Mouse (Mus musculus) testis, adult 2 months (tissue): ENCODE measurements around the gene Ccdc149. TPM values are rescaled to one million over a fixed set of nuclear protein-coding genes. Genes with fewer than 3 reads are reported as not detected.
A peak's percentile ranks its signal among the peaks of the same experiment; 100 is the strongest.

ENCODE experiments used
- H3K27ac ChIP-seq: fragments of 200-500 bp; 2 replicates; pipeline ENCODE4 v1.5.1; 2012; ENCODE audit warnings: low read depth, low read length; ENCODE audit not compliant: control insufficient read depth, insufficient read depth
- H3K27me3 ChIP-seq: fragments of 200-500 bp; 2 replicates; pipeline ENCODE4 v1.6.1; 2012; ENCODE audit warnings: mild to moderate bottlenecking, low read length, moderate library complexity; ENCODE audit not compliant: control insufficient read depth, insufficient read depth
- H3K36me3 ChIP-seq: fragments of 200-500 bp; 2 replicates; pipeline ENCODE4 v1.6.1; 2012; ENCODE audit warnings: mild to moderate bottlenecking, low read length; ENCODE audit not compliant: control insufficient read depth, insufficient read depth
- H3K4me1 ChIP-seq: fragments of 200-500 bp; 2 replicates; pipeline ENCODE4 v1.6.1; 2012; ENCODE audit warnings: low read length; ENCODE audit not compliant: control insufficient read depth, insufficient read depth
- H3K4me3 ChIP-seq: fragments of 200-500 bp; 2 replicates; pipeline ENCODE4 v1.5.1; 2012; ENCODE audit warnings: low read depth, mild to moderate bottlenecking, low read length, moderate library complexity, mixed read lengths; ENCODE audit not compliant: control insufficient read depth
- CTCF ChIP-seq: fragments of 200-500 bp; IDR thresholded peaks from 2 replicates; pipeline ENCODE4 v1.5.1; 2012; ENCODE audit warnings: low read depth, mild to moderate bottlenecking, inconsistent platforms, low read length, moderate library complexity; ENCODE audit not compliant: control insufficient read depth, insufficient read depth, insufficient replicate concordance
- POLR2A ChIP-seq: fragments of 200-500 bp; IDR thresholded peaks from 2 replicates; pipeline ENCODE4 v1.6.1; 2012; ENCODE audit warnings: low read depth, mild to moderate bottlenecking, inconsistent platforms, low read length, moderate library complexity; ENCODE audit not compliant: control insufficient read depth
- polyA plus RNA-seq: library from polyadenylated mRNA; depleted of rRNA; stranded (reverse); fragments of >200 nt; gene quantifications from 2 replicates; pipeline ENCODE4 v1.2.3, GENCODE M21; 2012

Gene Ccdc149
- polyA plus RNA-seq, 1 experiment = 0.52 TPM

- Histone ChIP-seq H3K4me1 (no peaks in the 10 kb centered on the region), H3K27me3 (no peaks in the 10 kb centered on the region), H3K27ac (no peak overlapping the region), H3K4me3 (no peak overlapping the region), H3K36me3 (no peaks in the 10 kb centered on the region)
- TF ChIP-seq CTCF (no peak), POLR2A (no peak)
These were observed 95.5 kb downstream of the Ccdc149 start for GRCm38 (mm10) chr5:52375847-52376246.

DNA sequence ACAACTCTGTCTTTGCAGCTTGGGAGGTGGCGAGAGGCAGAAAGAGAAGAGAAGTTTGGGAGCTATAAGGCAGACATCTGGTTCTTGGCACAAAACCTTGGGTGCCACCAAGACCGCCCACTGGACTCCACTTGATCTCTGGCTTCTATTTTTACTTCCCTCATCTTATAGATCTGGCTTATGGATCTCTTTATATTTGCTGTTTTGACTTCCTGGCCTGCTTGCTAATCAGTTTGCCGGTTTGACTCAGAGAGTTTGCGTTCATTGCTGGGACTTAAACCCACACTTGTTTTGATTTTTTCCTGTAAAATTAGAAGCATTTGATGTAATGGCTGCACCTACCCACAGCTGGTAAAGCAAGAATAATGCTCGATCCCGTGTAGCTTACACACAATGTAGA lies 100.4 kb downstream of the Ccdc149 start:
- no peak overlapping the region for H3K4me3 ChIP-seq
- H3K4me1 ChIP-seq = peaks cover 6% of the 10 kb centered on the region; the same call in 1 of the 2 replicates
- no peaks in the 10 kb centered on the region for H3K36me3 ChIP-seq
- H3K27ac ChIP-seq = no peak overlapping the region
- H3K27me3 ChIP-seq = no peaks in the 10 kb centered on the region
- TF ChIP-seq CTCF = no peak
- no peak for TF ChIP-seq POLR2A

DNA sequence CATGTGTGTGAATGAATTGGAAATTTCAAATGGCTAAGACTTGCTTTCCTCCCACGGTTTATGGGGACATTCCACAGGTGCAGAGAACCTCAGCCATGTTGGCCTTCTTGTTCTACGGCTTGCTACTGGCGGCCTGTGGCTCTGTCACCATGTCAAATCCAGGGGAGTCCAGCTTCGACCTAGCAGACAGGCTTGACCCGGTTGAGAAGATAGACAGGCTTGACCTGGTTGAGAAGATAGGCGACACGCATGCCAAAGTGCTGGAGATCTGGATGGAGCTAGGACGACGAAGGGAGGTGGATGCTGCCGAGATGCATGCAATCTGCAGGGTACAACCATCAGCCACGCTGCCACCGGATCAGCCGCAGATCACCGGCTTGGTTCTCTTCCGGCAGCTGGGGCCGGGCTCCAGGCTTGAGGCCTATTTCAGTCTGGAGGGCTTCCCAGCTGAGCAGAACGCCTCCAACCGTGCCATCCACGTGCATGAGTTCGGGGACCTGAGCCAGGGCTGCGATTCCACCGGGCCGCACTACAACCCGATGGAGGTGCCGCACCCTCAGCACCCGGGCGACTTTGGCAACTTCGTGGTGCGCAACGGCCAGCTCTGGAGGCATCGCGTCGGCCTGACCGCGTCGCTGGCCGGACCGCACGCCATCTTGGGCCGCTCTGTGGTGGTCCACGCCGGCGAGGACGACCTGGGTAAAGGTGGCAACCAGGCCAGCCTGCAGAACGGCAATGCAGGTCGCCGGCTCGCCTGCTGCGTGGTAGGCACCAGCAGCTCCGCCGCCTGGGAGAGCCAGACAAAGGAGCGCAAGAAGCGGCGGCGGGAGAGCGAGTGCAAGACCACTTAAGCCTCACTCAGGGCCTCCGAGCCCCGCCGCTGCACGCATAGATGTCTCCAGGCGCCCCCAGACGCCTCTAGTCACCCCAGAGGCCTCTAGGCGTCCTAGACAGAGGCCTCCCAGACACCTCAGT lies 103.2 kb downstream of the Ccdc149 start:
- Histone ChIP-seq H3K4me3 (peak overlapping the region; percentile 57), H3K27me3 (no peaks in the 10 kb centered on the region), H3K36me3 (no peaks in the 10 kb centered on the region), H3K27ac (no peak overlapping the region), H3K4me1 (peaks cover 6% of the 10 kb centered on the region; the same call in 1 of the 2 replicates)
- TF ChIP-seq POLR2A (no peak), CTCF (no peak)

DNA sequence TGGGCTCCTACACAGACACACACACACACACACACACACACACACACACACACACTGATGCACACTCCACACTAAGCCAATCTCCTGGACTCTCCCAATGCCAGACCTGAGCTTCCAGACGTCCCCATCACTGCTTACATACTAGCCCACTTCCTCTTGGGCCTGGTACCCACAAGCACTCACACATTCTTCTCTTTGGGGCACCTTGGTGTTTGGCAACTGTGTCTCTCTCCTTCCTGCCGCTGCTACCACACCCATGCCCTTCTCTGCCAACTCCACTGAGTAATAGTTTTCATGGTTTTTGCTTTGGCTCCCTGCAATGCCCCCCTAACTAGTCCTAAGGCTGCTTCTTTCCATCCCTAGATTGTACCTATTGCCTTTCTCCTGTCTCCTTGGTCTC lies 104.7 kb downstream of the Ccdc149 start:
- Histone ChIP-seq H3K4me3 (no peak overlapping the region), H3K4me1 (peaks cover 6% of the 10 kb centered on the region; the same call in 1 of the 2 replicates), H3K36me3 (no peaks in the 10 kb centered on the region), H3K27ac (no peak overlapping the region), H3K27me3 (no peaks in the 10 kb centered on the region)
- TF ChIP-seq POLR2A (no peak), CTCF (no peak)

GRCm38 (mm10) chr5:52365930-52366329 lies 105.4 kb downstream of the Ccdc149 start:
- Histone ChIP-seq H3K27ac (no peak overlapping the region), H3K4me1 (peaks cover 6% of the 10 kb centered on the region), H3K36me3 (no peaks in the 10 kb centered on the region), H3K4me3 (no peak overlapping the region), H3K27me3 (no peaks in the 10 kb centered on the region)
- TF ChIP-seq POLR2A = no peak
- TF ChIP-seq CTCF = no peak

- no peak overlapping the region for H3K4me3 ChIP-seq
- TF ChIP-seq POLR2A = no peak
- no peak for TF ChIP-seq CTCF
- H3K4me1 ChIP-seq = peaks cover 13% of the 10 kb centered on the region
- no peaks in the 10 kb centered on the region for H3K27me3 ChIP-seq
- H3K36me3 ChIP-seq = no peaks in the 10 kb centered on the region
- H3K27ac ChIP-seq = no peak overlapping the region
These were observed 106.8 kb downstream of the Ccdc149 start for GRCm38 (mm10) chr5:52364521-52364920.

GRCm38 (mm10) chr5:52363468-52364150 lies 107.7 kb downstream of the Ccdc149 start, which contains the start of gene Sod3:
Gene Sod3, plus strand, starts transcription at chr5:52363791.
- Histone ChIP-seq H3K36me3 (no peaks in the 10 kb centered on the region), H3K27me3 (no peaks in the 10 kb centered on the region), H3K27ac (peak within 1 kb of the TSS; percentile 80), H3K4me3 (peak within 1 kb of the TSS; percentile 59), H3K4me1 (peaks cover 13% of the 10 kb centered on the region)
- TF ChIP-seq CTCF (no peak), POLR2A (peak; percentile 57)
